Mouse (Mus musculus): ENCODE measurements around the gene Cpsf6.
A peak's percentile ranks its signal among the peaks of the same experiment; 100 is the strongest.

Gene Cpsf6

GRCm38 (mm10) chr10:117335649-117336048, 44.2 kb downstream of the Cpsf6 start:
- DNase-seq (ENCODE audit: low spot score in 2 of 2) = peak in 1 of 2 experiments; percentile 2

DNA sequence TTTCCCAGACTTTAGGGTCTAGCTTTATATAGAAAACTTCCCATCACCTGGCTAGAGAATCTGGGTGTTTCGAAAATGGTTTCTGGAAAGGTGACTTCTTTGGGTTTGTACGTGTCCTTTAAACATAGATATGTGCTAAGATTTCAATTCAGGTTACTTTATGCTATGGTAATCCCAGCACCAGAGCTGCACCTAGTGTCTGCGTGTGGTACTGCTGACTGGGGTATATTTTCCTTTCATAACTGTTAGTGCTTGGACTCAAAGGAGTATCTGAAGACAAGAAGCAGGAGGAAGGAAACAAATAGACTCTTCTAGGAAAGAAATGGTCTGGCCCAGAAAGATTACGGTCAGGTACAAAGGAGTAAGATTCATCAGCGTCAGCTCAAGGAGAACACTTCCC, 49.3 kb downstream of the Cpsf6 start:
- no peak for DNase-seq (ENCODE audit: low spot score in 2 of 2)

GRCm38 (mm10) chr10:117323782-117324181, 56.0 kb downstream of the Cpsf6 start:
- no peak for DNase-seq (ENCODE audit: low spot score in 2 of 2)

GRCm38 (mm10) chr10:117322630-117323029, 57.2 kb downstream of the Cpsf6 start:
- no peak for DNase-seq (ENCODE audit: low spot score in 2 of 2)

GRCm38 (mm10) chr10:117320571-117320981, 59.2 kb downstream of the Cpsf6 start:
- no peak for DNase-seq (ENCODE audit: low spot score in 2 of 2)

DNA sequence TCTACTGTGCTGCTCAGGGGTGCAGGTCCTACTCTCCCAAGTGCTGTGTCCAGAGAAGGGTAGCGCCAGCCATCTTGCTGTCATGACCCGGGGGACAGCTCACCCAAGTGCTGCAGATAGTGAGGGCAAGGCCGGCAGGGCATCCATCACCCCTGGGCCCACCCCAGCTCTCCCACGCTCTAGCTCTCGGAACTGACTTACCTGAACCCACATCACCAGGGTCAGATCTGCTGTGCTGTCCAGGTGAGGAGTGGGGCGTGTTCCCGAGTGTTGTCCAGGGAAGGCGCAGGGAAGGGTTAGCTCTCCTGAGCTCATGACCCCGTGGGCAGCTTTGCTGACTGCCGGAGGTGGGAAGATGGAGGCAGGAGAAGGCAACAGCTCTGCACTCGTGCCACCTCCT, 63.4 kb downstream of the Cpsf6 start:
- no peak for DNase-seq (ENCODE audit: low spot score in 2 of 2)

- no peak for DNase-seq (ENCODE audit: low spot score in 2 of 2)
Observed at GRCm38 (mm10) chr10:117313133-117313532, 66.7 kb downstream of the Cpsf6 start.

GRCm38 (mm10) chr10:117312168-117312567, 67.6 kb downstream of the Cpsf6 start:
- no peak for DNase-seq (ENCODE audit: low spot score in 2 of 2)

DNA sequence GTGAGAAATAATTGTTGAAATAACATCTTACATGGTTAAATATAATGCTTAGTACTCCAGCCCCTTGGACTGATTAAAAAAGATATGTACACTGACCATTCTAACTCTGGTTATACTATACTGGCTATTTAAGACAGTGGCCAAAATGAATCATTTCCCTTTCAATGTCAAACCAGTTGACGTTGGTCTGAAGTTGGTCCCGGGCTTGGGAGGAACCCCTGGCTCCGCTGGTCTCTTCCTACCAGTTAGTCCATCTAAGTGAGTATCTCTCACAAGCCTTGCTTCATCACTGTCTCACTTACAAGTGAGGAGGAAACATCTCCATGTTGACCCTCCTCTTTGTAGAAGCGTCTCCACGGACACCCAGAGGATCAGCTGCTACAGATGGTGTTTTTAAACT, 75.4 kb downstream of the Cpsf6 start:
- no peak for DNase-seq (ENCODE audit: low spot score in 2 of 2)

GRCm38 (mm10) chr10:117301688-117302087, 78.1 kb downstream of the Cpsf6 start:
- DNase-seq (ENCODE audit: low spot score in 2 of 2) = no peak

GRCm38 (mm10) chr10:117299901-117300520, 79.8 kb downstream of the Cpsf6 start:
- no peak for DNase-seq (ENCODE audit: low spot score in 2 of 2)

DNA sequence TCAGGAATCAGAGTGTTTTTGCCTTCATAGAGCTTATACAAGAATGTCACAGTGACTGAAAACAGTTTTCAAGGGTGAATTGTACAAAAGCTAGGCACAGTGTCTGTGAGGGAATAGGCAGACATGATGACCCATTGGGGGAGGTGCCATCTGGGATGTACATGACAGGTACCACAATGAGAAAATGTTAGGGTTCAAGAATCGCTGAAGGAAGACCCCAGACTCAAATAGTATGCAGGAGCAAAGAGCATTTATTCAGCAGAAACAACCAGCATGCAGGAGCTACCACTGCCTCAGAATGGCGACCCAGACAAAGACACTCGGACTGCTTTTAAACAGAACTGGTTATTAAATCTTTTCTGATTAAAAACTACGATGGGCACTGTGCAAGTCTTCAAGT, 80.7 kb downstream of the Cpsf6 start:
- DNase-seq (ENCODE audit: low spot score in 2 of 2) = no peak

GRCm38 (mm10) chr10:117298336-117298735, 81.5 kb downstream of the Cpsf6 start:
- DNase-seq (ENCODE audit: low spot score in 2 of 2) = no peak
